Mouse (Mus musculus) thymus, adult 18-20 months (tissue): ENCODE measurements around the gene Gm42372.

ENCODE experiments used
- DNase-seq, 2 experiments: peaks; one replicate each; pipeline ENCODE4 v3.0.0; 2022; ENCODE audit warnings: mixed read lengths in 2 of 2

Gene Gm42372

DNA sequence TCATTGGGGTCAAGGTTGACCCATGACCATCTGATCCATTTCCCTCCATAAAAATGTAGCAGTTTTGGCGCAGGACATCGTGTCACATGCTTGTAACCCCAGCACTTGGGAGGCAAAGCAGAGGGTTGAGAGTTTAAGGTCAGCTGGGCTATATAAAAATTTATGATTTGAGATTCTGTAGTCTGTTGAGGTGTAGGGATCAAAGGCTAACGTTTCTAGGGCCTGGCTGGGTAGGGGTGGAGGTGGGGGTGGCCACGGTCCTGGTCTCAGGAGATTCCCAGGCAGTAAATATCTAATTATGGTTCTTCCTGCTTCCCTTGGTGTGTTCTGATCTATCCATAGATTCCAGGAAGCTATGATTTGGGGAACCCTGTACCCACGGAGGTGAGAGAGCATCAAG is 21.2 kb upstream of the Gm42372 start:
- DNase-seq, result no peak

DNA sequence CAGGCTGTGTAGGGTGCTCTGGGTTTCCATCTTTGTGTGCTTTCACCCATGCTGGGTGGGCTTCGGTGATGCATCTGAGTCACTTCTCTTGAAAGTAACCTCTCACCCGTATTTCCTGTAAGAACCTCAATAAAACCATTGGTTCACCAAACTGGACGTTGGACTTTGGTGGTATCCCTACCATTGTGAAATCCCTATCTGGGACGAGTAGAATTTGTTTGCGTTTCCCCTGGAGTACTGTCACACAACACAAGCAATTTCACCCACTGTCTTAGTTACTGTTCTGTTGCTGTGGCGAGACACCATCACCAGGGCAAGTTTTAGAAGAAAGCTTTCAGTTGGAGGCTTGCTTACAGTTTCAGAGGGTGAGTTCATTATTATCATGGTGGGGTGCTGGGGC is 14.5 kb upstream of the Gm42372 start:
- no peak for DNase-seq

DNA sequence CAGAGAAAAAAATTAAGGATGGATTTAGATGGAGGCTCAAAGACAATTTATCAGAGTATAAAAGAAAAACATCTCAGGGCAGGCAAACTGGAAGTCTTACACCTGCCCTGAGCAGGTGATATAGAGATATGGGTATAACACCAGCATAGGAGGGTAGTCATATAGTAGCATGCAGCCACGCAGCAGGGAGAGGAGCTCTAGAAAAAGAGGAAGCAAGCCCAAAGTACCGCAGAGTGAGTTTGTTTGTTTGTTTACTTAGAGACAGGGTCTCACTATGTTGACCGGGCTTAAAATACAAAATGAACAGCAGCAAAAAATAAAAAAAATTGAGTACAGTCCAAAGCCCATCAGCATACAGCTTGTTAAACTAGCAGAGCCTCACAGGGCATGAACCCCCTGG is 11.7 kb upstream of the Gm42372 start:
- DNase-seq, result no peak

DNA sequence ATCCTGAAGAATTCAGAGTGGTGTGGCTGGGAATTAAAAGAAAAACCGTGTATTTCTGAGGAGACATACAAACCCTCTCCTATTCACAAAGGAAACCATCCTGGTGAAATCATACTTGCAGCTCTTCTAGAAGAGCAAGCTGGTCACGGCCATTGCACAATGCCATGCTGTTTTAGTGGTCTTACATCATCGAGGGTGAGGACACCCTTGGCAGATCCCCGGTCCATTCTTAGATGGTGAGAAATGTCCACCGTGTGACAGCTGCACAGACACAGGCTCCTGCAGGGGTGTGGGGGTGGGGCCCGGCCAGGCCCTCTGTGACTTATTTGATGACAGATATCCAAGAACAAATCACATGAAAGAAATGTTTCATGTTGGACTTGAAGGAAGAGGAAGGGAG is 8.9 kb upstream of the Gm42372 start:
- no peak for DNase-seq

DNA sequence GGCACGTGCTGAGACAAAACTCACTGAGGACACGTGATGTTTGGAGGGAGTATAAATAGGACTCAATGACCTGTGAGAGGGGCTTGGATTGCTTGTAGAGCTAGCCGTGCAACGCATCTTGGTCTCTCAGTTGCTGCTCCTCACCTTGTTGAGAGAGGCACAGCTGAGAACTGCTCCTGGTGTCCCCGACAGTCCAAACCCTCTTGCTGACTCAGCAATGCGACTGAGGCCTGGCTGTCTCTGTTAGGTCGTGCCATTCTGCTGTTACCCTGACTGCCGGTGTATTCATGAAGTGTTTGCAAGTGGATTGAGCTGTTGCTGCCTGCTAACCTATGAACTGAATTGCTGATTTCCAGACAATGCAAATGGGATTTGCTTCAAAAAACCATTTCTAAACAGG is 6.6 kb upstream of the Gm42372 start:
- DNase-seq, result no peak

DNA sequence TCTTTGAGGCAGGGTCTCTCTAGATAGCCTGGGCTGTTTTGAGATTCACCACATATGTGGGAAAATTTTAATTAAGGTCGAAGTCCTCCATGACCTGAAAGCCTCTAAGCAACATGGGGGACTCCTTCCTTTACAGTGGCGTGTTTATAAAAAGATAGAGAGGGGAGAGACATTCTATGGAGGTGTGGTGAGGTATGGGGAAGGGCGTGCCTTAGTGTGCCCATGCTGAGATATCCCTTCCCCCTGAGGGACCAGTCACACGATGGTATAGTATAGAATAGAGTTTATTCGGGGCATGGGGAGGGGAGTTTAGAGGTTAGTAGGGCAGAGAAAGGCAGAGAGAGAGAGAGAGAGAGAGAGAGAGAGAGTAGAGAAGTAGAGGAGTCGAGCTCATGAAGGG is 4.7 kb upstream of the Gm42372 start:
- no peak for DNase-seq

DNA sequence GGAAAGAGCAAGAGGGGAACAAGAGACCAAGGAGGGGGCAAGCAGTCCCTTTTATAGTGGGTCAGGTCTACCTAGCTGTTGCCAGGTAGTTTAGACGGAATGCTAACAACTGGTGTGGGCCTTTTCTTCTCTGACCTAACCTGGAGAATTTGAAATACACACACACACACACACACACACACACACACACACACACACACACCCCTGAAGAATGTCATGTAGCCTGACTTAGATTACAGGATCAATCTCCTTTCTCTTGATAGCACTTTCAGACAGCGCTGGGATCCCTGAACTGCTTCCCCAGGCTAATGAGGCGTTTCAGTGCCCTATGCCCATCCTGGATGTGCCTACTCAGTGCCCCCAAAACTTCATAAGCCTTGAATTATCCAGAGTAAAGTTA is 4.3 kb upstream of the Gm42372 start:
- no peak for DNase-seq

DNA sequence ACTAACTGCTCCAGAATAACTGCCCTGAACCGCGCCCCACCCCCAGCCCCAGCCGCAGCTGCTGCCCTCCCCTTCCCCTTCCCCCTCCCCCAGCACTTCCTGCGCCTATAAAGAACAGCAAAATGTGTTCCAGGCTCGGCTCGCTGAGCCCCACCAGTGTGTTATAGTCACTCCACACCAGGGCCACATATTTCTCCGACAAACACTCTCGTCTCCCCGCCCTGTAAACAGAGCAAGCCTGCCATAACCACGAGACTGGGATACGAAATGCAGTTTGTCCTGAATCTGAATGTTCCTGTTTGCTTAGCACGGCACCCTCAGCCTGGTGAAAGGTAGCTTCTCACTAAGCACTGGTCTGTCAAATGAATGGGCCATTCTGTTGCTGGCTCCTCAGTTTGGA is 2.5 kb upstream of the Gm42372 start:
- peak; percentile 64 to 73 for DNase-seq

DNA sequence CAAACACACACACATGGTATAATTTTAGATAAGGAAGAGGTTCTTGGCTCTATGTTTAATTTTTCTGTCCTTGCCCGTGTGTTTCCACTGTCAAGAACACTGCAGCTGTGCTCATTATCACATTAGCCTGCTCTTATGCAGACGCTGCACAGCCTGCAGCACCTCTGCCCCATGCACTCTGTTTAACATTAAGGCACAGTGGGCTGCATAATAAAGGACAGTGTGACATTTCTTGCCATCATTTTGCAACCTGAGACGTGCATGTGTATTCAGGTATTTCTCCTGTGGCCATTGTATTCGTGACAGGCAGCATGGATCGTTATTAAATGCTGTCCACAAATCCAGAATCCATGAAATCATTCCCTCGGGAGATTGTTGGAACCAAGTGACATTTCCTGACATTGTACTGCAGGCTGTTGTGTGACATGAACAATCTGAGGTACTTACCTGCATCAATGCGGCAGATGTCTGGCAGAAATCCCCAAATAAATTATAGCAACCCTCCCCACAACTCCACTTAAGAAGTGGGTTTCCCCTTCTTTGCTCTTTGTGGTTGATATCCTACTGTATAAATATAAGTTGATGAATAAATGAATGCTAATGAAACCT is 4.8 kb downstream of the Gm42372 start:
- no peak for DNase-seq

DNA sequence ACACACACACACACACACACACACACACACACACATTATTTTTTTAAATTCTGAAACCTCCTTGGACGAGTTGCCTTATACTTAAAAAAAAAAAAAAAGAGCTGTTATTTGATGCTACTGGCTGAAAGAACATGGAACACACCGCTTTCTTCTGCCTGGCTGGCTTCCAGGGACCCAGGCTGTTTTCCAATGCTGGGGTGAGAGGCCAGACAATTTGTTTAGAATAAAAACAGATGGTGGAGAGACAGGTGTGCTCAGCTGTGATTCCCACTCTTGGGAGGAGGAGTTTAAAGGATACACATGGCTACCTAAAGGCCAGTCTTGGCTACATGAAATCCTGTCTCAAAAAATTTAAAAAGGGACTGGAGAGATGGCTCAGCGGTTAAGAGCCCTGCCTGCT is 5.5 kb downstream of the Gm42372 start:
- DNase-seq, result no peak

DNA sequence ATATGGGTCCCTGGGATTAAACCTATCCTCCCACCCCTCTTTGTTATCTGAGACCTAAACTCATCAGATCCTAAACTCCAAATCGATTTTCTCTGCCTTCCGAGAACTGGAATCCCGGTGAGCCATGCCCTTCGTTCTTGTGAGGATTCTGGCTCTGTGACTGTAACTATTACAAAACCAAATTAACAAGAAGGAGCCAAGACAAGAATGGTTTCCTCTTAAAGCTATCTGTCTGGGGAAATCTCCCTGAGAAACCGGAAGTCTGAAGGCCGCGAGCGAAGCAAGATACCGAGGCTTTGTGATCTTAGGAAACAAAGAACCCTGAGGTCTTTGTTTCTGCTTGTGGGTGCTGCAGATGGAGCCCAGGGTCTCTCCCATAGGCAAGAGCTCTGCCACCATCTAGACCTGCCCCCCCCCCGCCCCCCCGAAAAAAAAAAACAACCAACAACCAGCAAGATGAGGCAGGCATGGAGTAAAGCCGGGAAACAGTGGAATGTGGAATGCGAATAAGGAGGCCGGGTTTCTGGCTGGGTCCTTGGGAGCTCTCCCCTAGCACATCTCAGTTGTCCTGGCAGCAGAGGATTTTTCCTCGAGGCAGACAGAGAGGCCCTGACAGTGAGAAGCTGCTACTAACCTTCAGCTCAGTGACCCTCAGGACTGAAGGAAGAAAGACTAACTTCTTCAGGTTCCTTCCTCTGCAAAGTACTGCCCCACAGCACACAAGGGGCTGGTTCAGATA is 7.3 kb downstream of the Gm42372 start:
- DNase-seq, result no peak

DNA sequence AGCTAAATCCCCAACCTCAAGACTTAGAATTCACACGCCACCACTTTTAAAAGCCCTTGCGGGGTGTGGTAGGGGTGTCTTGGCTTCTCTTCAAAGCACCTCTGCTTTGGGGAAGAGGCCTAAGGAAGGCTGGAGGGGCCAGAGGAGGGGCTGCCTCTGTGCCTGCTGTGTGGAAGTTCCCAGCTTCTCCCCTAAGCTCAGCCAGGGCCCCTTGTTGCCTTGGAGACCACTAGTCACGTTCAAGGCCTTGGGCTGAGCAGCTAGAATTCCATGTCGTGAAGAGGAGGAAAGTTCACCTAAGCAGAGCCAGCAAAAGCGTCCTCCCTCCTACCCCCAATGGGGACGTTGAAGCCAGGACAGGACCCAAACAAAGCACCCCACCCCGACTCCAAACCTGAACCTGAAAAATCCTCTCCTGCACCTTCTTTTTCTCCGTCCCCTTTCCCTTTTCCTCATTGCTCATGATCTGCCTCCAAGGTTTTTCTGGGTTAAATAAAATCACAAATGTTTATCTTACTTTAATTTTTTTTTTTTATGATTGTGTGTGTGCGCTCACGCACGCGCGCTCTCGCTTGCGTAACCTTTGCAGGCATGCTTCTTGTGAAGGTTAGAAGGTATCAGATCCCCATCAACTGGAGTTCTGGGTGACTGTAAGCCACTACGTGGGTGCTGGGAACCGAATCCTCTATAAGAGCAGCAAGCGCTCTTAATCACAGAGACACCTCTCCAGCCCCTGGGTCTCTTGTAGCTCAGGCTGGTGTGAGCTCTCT is 9.0 kb downstream of the Gm42372 start:
- no peak for DNase-seq

DNA sequence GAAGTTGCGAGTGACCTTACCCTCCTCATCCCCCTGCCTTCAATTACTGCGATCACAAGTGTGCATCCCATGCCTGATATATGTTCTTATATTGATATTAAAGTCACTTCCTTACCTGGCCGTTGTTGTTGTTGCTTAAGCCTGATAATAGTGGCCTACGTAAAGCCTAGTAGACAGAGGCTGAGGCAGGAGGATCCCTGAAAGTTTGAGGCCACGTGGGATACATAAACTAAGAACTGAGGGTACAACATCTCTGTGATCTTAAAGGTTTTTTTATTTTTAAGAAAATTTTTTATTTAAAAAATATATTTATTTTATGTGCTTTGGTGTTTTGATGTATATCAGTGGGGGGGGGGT is 9.5 kb downstream of the Gm42372 start, which contains the start of gene Ccdc8:
Ccdc8 (plus strand) TSS at position 258 of the 357 bp plus-strand sequence.
- no peak for DNase-seq

DNA sequence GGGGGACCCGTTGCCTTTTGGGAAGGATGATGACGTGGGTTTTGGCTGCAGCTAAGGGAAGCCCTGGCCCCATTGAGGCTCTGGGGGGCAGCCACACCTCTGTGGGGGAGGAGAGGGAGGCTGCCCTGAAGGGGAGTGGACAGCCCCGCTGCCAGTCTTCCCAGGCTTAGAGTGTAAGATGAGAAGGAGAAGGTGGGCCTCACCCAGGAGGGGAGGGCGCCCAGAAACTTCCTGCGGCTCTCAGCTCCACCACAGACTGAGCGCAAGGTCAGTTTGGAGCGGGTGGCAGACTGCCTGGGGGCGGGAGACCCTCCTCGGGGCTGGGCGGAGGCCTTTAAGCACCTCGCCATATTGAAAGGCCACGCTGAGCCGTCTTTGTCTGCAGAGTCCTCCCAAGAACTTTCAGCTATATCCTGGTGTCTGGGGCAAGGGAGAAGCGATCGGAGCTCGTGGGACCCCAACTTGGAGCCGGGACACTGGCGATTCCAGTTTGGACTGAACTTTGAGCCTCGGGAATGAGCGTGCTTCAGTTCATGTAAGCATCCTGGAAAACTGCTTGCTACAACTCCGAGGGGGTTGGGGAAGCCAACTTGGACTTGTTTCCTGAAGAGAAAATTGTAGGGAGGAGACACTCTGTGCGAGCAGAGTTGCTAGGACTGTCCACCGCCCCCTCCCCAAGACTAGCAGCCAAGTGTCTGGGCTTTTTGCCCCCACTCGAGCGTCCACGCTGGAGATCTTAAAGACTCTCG is 10.9 kb downstream of the Gm42372 start:
- no peak for DNase-seq

DNA sequence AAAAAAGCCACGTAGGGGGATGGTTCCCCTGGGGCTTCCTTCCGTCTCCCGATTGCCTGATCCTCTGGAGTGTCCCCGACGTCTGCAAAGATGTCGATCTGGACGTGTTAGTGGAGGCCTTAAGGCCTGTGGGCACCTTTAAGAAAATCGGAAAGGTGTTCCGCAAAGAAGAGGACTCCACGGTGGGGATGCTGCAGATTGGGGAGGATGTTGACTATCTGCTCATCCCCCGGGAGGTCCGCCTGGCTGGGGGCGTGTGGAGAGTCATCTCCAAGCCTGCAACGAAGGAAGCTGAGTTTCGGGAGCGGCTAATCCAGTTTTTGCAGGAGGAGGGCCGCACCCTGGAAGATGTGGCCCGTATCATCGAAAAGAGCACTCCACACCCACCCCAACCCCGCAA is 11.5 kb downstream of the Gm42372 start:
- no peak for DNase-seq

DNA sequence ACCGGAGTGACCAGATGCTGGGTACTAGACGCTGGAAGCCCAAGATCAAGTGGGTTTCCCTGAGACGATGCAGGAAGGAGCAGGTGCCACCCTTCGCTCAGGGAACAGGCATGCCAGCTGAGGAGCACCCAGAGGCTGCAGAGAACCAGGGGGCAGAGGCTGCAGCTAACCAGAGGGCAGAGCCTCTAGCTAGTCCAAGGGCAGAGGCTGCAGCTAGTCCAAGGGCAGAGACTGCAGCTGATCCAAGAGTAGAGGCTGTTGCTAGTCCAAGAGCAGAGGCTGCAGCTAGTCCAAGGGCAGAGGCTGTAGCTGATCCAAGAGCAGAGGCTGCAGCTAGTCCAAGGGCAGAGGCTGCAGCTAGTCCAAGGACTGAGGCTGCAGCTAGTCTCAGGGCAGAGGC is 12.5 kb downstream of the Gm42372 start:
- DNase-seq, result no peak

DNA sequence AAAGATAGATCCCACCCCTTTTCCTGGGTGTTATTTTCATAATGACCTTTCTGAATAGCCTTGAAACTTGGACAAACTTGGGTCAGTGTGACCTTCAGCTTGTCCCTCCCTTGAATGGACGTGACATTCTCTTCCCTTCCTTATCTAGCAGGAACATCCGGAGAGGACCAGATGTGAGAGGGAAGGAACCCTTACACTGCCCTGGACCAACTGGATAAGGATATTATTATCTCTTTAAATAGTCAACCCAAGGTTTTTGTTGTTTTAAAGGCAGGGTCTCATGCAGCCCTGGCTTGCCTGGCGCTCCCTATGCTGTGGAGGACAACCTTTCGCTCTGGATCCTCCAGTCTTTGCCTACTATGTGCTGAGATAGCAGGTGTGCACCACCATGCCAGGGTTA is 16.3 kb downstream of the Gm42372 start:
- DNase-seq, result no peak

DNA sequence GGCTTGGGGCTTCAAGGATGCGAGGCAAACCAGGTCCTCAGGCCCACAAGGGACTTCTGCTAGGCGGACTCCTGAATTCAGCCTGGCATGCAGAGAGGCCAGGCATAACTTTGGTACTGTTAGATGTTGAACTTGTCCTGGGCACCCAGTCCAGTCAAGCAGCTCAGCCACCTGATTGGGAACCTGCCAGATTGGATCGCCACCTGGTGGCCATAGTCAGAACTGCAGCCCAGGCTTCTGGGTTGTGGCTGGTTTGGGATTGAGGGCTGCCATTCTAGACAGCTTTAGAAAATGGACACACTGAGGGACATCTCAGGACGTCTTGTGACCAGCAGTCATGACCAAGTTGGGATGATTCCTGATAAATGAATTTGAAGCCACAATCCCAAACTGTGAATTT is 16.8 kb downstream of the Gm42372 start:
- peak; percentile 61 to 67 for DNase-seq

DNA sequence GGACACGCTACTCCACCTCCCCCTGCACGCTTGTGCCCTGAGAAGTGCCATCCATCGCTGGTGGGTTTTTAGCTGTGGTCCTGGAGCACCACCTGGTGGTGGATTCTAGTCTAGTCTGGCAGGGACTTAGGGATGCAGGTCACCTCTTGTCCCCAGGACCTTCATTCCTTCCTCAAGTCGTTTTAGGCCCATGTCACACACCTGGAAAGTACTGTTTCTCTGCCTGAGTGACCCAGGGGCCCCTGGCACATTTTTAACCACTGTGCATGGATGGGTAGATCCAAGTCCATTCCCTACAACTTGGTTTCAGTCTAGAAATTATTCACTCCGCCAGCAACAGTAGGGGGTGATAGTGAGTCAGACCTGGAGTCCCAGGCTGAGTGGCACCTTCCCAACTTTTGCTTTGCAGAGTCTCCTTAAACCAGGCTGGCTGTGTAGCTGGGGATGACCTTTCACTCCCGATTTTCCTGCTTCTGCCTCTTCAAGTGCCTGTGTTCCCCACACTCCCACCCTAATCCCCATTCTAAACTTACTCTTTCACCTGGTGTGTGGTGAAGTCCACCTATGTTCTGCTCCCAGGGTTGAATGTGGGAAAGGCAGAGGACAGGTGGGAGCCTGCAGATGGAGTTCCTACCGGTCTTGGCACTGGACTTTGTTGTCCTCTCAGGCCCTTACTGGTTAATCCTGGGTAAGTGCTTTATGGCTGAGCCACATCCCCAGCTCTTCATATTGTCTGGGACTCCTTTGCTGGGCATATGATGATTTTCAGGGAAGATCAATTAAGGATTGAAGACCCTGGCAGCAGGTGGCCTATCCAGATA is 19.7 kb downstream of the Gm42372 start:
- peak; percentile 45 to 65 for DNase-seq

DNA sequence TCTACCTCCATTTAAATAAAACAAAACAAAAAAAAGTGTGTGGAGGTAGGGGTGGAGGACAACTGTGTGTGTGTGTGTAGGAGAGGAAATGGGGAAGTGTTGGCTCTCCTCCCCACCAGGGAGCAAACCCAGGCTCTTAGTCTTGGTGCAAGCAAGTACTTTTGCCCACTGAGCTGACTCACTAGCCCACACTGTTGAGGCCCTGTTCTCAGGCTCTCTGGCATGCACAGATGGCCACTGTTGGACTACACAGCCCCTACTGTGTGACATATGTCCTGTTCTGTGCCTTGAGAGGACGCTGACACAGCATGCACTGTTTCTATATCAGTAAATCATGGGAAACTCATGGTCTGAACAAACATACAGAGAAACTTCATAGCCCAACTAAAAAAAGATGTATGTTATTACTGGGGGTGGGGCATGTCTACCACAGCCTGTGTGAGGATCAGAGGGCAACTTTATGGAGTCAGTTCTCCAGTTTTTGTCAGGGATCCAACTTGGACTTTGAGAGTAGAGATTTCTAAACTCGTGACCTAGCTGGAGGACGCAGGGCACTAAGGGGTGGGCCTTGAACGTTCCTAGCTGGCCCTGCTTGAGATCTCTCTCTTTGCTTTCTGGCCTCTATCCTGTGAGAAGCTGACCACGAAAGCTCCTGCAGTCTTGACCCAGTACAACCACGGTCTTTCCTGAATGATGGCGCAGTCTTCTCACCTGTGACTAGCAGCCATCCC is 20.5 kb downstream of the Gm42372 start:
- DNase-seq, result no peak

DNA sequence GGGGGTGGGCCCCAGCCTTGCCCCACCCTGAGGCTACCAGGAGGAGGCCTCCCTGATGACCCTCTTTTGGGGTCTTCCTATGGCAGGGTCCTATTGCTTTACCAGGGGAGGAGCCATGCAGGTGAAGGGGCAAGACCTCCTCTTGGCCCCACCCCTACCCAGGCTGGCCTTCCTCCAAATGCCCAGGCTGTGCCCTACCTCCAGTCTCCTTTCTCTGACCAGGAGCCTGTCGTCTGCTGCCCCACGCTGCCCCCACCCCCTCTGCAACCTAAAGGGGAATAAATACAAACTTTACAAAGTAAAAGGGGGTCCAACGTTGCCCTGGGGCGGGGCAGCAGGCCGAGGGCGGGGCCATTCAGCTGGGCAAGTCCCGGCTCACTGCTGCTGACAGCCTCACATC is 21.8 kb downstream of the Gm42372 start:
- no peak for DNase-seq

DNA sequence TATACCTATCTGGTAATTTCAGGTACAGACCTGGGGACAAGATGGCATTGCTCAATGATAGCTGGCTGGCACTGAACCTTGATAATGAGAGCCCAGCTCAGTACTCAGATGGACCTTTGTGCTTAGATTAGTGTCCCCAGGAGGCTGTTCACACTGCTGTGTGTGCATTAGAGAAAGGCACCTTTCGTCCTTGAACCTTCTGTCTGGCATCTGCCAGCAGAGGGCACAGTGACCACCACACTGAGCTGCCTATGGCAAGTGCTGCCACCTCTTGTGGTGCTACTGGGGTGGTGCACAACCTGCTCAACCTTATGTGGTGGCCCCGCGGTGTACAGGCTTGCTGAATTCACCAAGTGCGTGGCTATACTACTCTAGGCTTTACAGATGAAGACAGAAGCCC is 24.4 kb downstream of the Gm42372 start:
- DNase-seq, result no peak
